Mouse (Mus musculus) testis, adult 2 months (tissue): Measurements from ENCODE around the gene Cenpu.

Source experiments
- CTCF ChIP-seq: fragments of 200-500 bp; IDR thresholded peaks from 2 replicates; pipeline ENCODE4 v1.5.1; 2012; ENCODE audit warnings: low read depth, mild to moderate bottlenecking, inconsistent platforms, low read length, moderate library complexity; ENCODE audit not compliant: control insufficient read depth, insufficient read depth, insufficient replicate concordance
- POLR2A ChIP-seq: fragments of 200-500 bp; IDR thresholded peaks from 2 replicates; pipeline ENCODE4 v1.6.1; 2012; ENCODE audit warnings: low read depth, mild to moderate bottlenecking, inconsistent platforms, low read length, moderate library complexity; ENCODE audit not compliant: control insufficient read depth

DNA sequence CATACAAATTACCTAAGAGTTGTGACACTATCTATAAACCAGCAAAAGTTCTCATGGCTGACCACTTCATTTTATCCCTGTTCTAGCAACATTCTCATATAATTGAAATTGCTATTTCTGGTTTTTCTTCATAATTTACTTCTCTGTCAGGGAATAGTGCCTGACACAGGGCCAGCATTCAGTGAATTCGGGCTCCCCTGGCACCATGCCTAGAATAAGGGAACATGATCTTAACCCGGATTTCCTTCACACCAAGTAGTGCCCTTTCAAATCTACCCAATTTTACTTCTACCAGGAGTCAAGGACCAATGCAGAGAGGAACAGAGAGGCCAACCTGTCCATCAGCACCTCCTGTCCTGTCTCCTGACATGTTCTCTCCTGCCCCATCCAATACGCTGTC lies 33.7 kb downstream of the Cenpu start:
- TF ChIP-seq POLR2A (no peak), CTCF (no peak)
